Mouse (Mus musculus) brain, adult 2 months (tissue): ENCODE data around the gene Efl1.
"Not testable (repeated sequence)": the region's sequence is repeated elsewhere in the genome, so short reads cannot be mapped to it uniquely, and the experiment has no call there.

Experiments used
- DNase-seq: peaks from one replicate; pipeline ENCODE4 v3.0.0; 2011; ENCODE audit warnings: low read depth, low spot score

Efl1 gene

GRCm38 (mm10) chr7:82758521-82758920 lies 110.1 kb downstream of the Efl1 start:
- no peak for DNase-seq

- DNase-seq, result no peak
These were observed 110.7 kb downstream of the Efl1 start for GRCm38 (mm10) chr7:82759091-82759490.

GRCm38 (mm10) chr7:82764951-82765350 lies 116.5 kb downstream of the Efl1 start:
- DNase-seq, result no peak

GRCm38 (mm10) chr7:82766623-82767022 lies 118.2 kb downstream of the Efl1 start:
- no peak for DNase-seq

GRCm38 (mm10) chr7:82770207-82770606 lies 121.8 kb downstream of the Efl1 start:
- no peak for DNase-seq

GRCm38 (mm10) chr7:82770957-82771660 lies 122.7 kb downstream of the Efl1 start:
- not testable (repeated sequence) for DNase-seq

- DNase-seq, result not testable (repeated sequence)
These were observed 123.2 kb downstream of the Efl1 start for GRCm38 (mm10) chr7:82771661-82772021.

- DNase-seq, result no peak
These were observed 124.1 kb downstream of the Efl1 start for GRCm38 (mm10) chr7:82772481-82772880.

GRCm38 (mm10) chr7:82773150-82773549 lies 124.7 kb downstream of the Efl1 start:
- no peak for DNase-seq

- no peak for DNase-seq
These were observed 125.5 kb downstream of the Efl1 start for GRCm38 (mm10) chr7:82773884-82774283.

- DNase-seq, result no peak
These were observed 126.7 kb downstream of the Efl1 start for GRCm38 (mm10) chr7:82775090-82775489.

- no peak for DNase-seq
These were observed 134.7 kb downstream of the Efl1 start for GRCm38 (mm10) chr7:82783071-82783470.

GRCm38 (mm10) chr7:82783693-82784092 lies 135.3 kb downstream of the Efl1 start:
- no peak for DNase-seq

- DNase-seq, result no peak
These were observed 137.0 kb downstream of the Efl1 start for GRCm38 (mm10) chr7:82785335-82785934.

GRCm38 (mm10) chr7:82785970-82786647 lies 137.7 kb downstream of the Efl1 start:
- peak; percentile 87 for DNase-seq

- DNase-seq, result no peak
These were observed 144.2 kb downstream of the Efl1 start for GRCm38 (mm10) chr7:82792644-82793043.

- no peak for DNase-seq
These were observed 144.7 kb downstream of the Efl1 start for GRCm38 (mm10) chr7:82793111-82793510.

- DNase-seq, result peak; percentile 3
These were observed 146.1 kb downstream of the Efl1 start for GRCm38 (mm10) chr7:82794542-82794941.

- no peak for DNase-seq
These were observed 153.8 kb downstream of the Efl1 start for GRCm38 (mm10) chr7:82802206-82802605.

GRCm38 (mm10) chr7:82808257-82808656 lies 159.8 kb downstream of the Efl1 start:
- DNase-seq, result no peak

- no peak for DNase-seq
These were observed 160.7 kb downstream of the Efl1 start for GRCm38 (mm10) chr7:82809126-82809525.

- no peak for DNase-seq
These were observed 162.4 kb downstream of the Efl1 start for GRCm38 (mm10) chr7:82810799-82811139.
